Mouse (Mus musculus) MEL (cell line): ENCODE measurements around the gene Hist1h2ad.

Experiments used
- CTCF ChIP-seq, 3 experiments: IDR thresholded peaks in 2 of 3; conservative IDR thresholded peaks in 1 of 3; 2 replicates each; pipeline ENCODE4 v1.5.1; 2011 to 2012; ENCODE audit warnings: low read length in 3 of 3, low read depth in 2 of 3, mild to moderate bottlenecking in 2 of 3, improper control_type of control experiment in 1 of 3, inconsistent platforms in 1 of 3, mixed read lengths in 1 of 3, moderate library complexity in 1 of 3; ENCODE audit not compliant: control insufficient read depth in 1 of 3, insufficient read depth in 1 of 3, poor library complexity in 1 of 3, severe bottlenecking in 1 of 3
- EP300 ChIP-seq, 2 experiments: IDR thresholded peaks; 2 replicates each; pipeline ENCODE4 v1.6.1; 2011; ENCODE audit warnings: improper control_type of control experiment in 2 of 2, low read length in 2 of 2, low read depth in 1 of 2, mild to moderate bottlenecking in 1 of 2
- ETS1 ChIP-seq: IDR thresholded peaks from 2 replicates; pipeline ENCODE4 v1.6.1; 2012; ENCODE audit warnings: low read depth, mild to moderate bottlenecking, inconsistent platforms, low read length, improper control_type of control experiment, moderate library complexity
- MAZ ChIP-seq: IDR thresholded peaks from 2 replicates; pipeline ENCODE4 v1.6.1; 2012; ENCODE audit warnings: low read depth, mild to moderate bottlenecking, inconsistent platforms, low read length, improper control_type of control experiment
- MEF2A ChIP-seq: IDR thresholded peaks from 2 replicates; pipeline ENCODE4 v1.6.1; 2014; ENCODE audit warnings: low read depth, mild to moderate bottlenecking, inconsistent platforms, low read length, improper control_type of control experiment; ENCODE audit not compliant: poor library complexity, insufficient replicate concordance, severe bottlenecking; ENCODE audit errors: extremely low read depth
- NRF1 ChIP-seq: IDR thresholded peaks from 2 replicates; pipeline ENCODE4 v1.6.1; 2014; ENCODE audit warnings: low read depth, mild to moderate bottlenecking, inconsistent platforms, low read length, improper control_type of control experiment, moderate library complexity; ENCODE audit not compliant: poor library complexity, insufficient read depth, severe bottlenecking
- POLR2A ChIP-seq, 2 experiments: IDR thresholded peaks; 2 replicates each; pipeline ENCODE4 v1.6.1; 2011 to 2012; ENCODE audit warnings: low read length in 2 of 2, mild to moderate bottlenecking in 2 of 2, control low read depth in 1 of 2, improper control_type of control experiment in 1 of 2, low read depth in 1 of 2, moderate library complexity in 1 of 2; ENCODE audit not compliant: control insufficient read depth in 1 of 2, insufficient read depth in 1 of 2, poor library complexity in 1 of 2
- POLR2AphosphoS2 ChIP-seq: IDR thresholded peaks from 2 replicates; pipeline ENCODE4 v1.6.1; 2011; ENCODE audit warnings: low read length, improper control_type of control experiment
- SIN3A ChIP-seq: IDR thresholded peaks from 2 replicates; pipeline ENCODE4 v1.6.1; 2012; ENCODE audit warnings: low read length, improper control_type of control experiment, inconsistent platforms
- TBP ChIP-seq: IDR thresholded peaks from 2 replicates; pipeline ENCODE4 v1.8.0; 2011; ENCODE audit warnings: low read depth, low read length, improper control_type of control experiment
- USF1 ChIP-seq: IDR thresholded peaks from 2 replicates; pipeline ENCODE4 v1.6.1; 2014; ENCODE audit warnings: low read depth, mild to moderate bottlenecking, inconsistent platforms, low read length, improper control_type of control experiment, moderate library complexity
- ZNF384 ChIP-seq: IDR thresholded peaks from 2 replicates; pipeline ENCODE4 v1.6.1; 2012; ENCODE audit warnings: low read depth, mild to moderate bottlenecking, inconsistent platforms, low read length, improper control_type of control experiment

DNA sequence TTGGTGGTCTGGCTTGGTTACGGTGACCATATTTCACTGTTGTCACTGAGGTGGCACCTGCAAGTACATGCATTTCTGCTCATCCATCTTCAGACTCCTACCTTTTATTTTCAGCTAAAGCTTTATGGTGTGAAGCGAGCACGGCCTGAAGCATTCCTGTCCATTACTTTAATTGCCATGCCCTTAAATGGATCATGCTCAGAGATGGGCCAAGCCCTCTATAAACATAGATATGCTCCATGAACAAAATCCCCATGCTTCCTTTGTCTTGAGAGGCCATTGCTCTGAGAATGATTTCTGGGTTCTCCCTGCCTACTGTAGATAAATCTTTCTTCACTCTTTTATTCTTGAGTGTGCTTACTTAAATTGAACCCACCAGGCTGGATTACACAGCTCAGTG is 30.3 kb downstream of the Hist1h2ad start:
- TF ChIP-seq CTCF (IDR thresholded peaks at IDR 0.05 in 2 of 3, conservative IDR thresholded peaks at IDR 0.05 in 1 of 3; ENCODE audit: control insufficient read depth in 1 of 3, insufficient read depth in 1 of 3, low read depth in 2 of 3, low read length in 3 of 3, poor library complexity in 1 of 3, severe bottlenecking in 1 of 3), result no peak
- no peak for TF ChIP-seq USF1
- TF ChIP-seq MEF2A, result no peak
- no peak for TF ChIP-seq NRF1
- no peak for TF ChIP-seq POLR2A (IDR thresholded peaks at IDR 0.05; ENCODE audit: control insufficient read depth in 1 of 2, insufficient read depth in 1 of 2, low read depth in 1 of 2, low read length in 2 of 2, poor library complexity in 1 of 2)
- TF ChIP-seq ETS1, result no peak
- TF ChIP-seq MAZ, result no peak
- no peak for TF ChIP-seq POLR2AphosphoS2
- TF ChIP-seq TBP, result no peak
- no peak for TF ChIP-seq SIN3A
- TF ChIP-seq EP300 (IDR thresholded peaks at IDR 0.05; ENCODE audit: low read depth in 1 of 2, low read length in 2 of 2), result no peak
- no peak for TF ChIP-seq ZNF384
